Mouse (Mus musculus) A20 (cell line): ENCODE measurements at regions not wholly inside any gene's neighbourhood (a gene's known extent, or its start where the extent isn't known, plus 50 kb on each side); places are given as distances from the start of the nearest gene placed in this dataset.

Source experiments
- DNase-seq: peaks from one replicate; pipeline ENCODE4 v3.0.0-alpha.2; 2011; ENCODE audit warnings: low read depth, low spot score

DNA sequence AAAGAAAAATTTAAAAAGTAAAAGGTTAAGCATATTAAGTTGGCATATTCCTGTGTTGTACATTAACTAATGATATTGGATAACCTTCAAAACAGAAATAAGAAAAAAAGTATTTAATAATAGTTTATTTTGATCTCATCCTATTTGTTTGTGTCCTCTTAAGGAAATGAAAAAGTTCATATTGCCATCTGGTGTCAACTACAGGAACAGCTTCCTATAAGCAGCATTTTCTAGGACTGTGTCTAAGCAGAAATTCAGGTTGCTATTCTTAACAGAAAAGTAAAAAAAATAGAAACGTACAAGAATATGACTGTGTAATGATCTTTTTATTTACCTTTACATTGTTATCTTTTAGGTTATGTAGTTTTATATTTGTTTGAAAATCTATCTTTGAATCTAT lies 313.4 kb upstream of the G6pd2 start:
- peak; percentile 30 for DNase-seq

DNA sequence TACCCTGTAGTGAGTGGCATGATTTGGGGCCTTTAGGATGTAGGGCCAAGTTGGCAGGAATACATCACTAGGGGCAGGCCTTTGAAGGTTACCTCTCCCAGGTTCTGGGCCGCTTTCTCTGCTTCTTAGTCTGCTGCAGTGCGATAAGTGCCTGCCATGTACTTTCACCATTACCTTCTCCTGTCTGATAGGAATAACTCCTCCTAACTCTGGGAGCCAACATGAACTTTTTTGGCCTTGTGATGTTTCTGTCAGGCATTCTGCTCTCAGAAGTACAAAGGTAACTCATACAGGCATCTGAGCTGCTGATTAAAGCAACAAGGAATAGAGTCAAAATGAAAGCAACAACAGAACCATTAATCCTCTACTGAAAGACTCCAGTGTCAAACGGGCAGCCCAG lies 301.2 kb upstream of the G6pd2 start:
- no peak for DNase-seq

DNA sequence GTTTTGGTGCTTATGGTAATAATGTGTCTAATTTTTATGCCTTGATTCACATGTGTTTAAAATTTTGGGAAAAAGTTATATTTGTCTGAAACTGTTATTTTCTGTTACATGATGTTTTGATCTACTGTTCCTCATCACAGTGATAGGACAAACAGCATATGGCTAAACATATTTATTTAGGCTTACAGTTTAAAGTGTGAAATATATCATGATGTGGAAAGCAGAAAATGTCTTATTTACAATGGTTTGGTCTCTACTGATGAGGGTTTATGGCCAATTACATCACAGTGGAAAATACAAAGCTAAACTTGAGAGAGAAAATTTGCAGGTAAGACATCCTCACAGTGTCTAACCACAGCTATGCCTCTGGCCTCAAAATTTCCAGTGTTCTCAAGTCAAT lies 268.1 kb upstream of the G6pd2 start:
- no peak for DNase-seq

DNA sequence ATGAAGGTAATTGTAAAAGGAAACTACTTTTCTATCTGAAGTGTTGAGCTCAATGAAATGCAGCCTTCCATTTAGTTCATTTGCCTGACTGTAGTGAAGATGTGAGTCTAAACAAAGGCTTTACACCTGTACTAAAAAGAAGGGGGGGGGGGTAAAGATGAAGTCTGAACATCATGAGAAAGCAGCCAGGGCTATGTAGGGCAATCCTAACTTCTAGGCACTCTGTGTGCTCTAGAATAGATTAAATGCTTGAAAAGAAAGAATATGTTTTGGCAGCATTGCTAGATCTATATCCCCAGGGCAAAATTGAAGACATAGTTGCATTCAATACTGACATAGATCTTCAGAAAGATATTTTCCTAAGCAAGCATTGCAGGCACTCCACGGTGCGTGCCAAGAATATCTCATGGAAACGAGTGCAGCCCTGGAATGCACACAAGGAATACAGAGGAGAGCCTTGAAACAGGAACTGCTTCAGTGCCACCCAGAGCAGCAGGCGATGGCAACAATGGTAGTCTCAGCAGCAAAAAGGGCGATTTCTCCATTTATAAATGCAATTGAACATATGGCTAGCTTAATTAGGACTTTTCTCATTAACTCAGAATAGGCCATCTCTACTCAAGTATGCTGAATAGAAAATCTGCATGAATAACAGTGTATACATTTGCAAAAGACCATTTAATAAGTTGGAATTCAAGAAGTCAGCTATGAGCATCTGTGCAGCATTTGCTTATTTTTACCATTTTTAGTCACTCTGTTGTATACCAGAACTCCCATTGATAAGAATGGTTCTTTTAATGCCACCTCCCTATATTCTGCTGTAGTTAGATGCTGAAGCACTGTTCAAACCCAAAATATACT lies 261.8 kb upstream of the G6pd2 start:
- DNase-seq, result no peak

DNA sequence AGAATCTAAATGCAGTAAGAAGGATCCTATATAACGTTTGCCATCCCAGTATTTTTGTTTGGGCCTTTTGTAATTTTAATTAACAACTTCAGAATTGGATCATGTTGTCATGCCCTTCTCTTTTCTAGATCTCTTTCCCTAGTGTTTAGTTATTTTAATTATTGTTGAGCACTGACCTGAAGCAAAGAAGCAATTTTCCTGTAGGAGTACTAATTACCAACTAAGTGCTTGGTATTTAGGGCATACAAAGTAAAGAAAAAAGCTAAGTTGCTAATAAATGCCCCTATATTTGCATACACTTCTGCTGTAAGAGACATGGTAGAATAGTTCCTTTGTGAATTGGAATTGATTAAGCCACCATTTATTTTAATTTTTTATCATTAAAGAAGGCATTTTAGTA lies 255.1 kb upstream of the G6pd2 start:
- DNase-seq, result no peak
